Mouse (Mus musculus) brain, embryonic 14.5 days (tissue): Measurements from ENCODE around the gene Hipk4. TPM values are rescaled to one million over a fixed set of nuclear protein-coding genes. Genes with fewer than 3 reads are reported as not detected.

Source experiments
- DNase-seq: peaks from one replicate; pipeline ENCODE4 v3.0.0-alpha.2; 2011; ENCODE audit warnings: low read depth
- CTCF ChIP-seq: fragments of 200-500 bp; IDR thresholded peaks from 2 replicates; pipeline ENCODE4 v1.5.1; 2012; ENCODE audit warnings: inconsistent platforms, mild to moderate bottlenecking, moderate library complexity, borderline replicate concordance; ENCODE audit not compliant: insufficient read depth, insufficient read length; ENCODE audit errors: extremely low read depth
- POLR2A ChIP-seq: fragments of 200-500 bp; IDR thresholded peaks from 2 replicates; pipeline ENCODE4 v1.6.1; 2012; ENCODE audit warnings: mild to moderate bottlenecking, inconsistent platforms, borderline replicate concordance; ENCODE audit not compliant: poor library complexity, insufficient read depth, insufficient read length, severe bottlenecking; ENCODE audit errors: extremely low read depth
- polyA plus RNA-seq: library from polyadenylated mRNA; depleted of rRNA; stranded (reverse); fragments of >200 nt; gene quantifications from 2 replicates; pipeline ENCODE4 v1.2.3, GENCODE M21; 2012; rRNA removed

Gene Hipk4
- 1.5 and 1.8 TPM in 2 replicates for polyA plus RNA-seq

DNA sequence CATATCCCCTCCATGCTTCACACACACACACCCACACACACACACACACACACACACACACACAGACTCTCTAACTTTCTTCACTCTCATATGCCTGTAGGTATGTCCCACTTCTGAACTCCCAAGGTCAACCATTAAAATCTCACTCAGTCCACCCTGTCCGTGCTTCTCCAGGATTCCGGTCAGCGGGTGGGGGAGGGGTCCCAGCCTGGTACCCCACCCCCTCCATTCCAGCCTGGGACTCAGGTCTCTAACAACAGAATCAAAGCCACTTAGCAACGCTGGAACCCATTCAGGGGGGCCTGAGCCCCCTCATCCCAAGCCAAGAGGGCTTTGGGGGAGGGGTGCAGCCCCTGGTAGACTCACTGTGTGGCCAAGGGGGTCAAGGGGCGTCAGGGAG, at the start of gene Hipk4:
Gene Hipk4 (plus strand): TSS at position 301 of the 400 bp plus-strand sequence.
- TF ChIP-seq POLR2A, result no peak
- no peak for DNase-seq

DNA sequence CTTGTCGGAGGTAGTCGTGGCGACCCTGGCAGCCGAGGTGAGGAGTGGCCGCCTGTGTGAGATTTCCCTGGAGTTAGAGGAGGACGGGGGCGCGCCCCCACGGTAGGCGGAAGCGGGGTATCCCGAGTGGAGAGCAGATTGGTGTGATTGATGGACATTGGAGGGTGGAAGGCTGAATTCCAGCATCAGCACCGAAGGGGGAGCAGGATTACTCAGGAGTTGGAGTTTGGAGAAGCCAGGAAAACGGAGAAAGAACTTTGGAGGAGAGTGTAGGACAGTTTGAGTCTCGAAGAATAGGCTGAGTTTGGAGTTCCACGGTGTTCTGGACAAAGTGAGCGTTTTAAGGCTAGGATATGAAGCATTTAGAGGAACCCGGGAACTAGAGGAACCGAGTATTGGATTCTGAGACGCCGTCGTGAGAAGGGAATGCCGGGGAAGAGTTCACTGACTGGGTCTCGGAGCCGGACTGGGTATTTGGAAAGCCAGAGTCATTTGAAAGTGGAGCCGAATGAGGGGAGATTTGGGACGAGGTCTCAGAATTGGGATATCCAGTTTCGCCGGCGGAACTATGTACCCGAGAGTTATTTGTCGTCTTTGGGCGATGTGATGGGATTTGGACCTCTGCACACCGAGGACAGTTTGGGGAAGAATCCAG, 49.1 kb upstream of the Hipk4 start:
- TF ChIP-seq CTCF (no peak), POLR2A (no peak)
- DNase-seq, result no peak

DNA sequence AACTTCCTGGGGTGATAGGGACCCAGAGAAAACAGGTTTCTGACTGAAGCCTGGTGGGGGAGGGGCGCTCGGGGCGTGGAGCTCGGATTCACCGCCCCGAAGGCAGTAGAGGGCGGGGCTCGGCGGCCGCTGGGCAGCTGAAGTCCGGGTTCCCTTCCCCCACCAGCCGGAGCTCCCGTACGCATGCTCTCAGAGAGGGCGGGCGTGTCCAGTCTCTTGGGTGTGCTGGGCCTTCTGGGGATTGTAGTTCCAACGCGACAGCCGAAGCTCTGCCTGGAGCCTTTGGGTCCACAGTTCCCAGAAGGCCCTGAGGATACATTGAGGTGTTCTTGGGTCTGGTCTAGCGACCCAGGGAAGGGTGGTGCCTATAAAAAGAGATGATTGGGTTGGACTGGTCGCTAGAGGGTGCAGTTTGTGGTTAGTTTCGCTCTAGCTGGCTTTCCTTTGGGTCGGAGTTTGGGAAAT, 48.5 kb upstream of the Hipk4 start:
- TF ChIP-seq CTCF (peak; percentile 57; the same call in 1 of the 2 replicates), POLR2A (0 out of 2 replicates have a peak, but pooled peaks have one; percentile 3)
- peak; percentile 99 for DNase-seq

DNA sequence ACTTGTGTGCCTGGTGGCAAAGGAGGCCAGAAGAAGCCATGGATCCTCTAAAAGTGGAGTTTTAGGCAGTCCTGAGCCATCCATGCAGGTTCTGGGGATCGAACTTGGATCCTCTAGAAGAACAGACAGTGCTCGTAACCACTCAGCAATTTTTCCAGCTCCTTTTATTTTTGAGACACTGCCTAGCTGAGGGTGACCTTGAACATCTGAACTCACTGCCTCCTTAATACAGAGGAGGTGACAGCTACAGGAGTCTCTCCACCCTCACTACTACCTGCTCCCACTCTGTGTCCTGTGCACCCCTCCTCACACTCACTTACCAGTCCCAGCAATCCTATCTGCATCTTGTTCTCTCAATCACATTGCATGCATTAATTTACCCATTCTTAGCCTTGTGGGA, 47.5 kb upstream of the Hipk4 start:
- DNase-seq, result no peak
- TF ChIP-seq CTCF (no peak), POLR2A (no peak)

DNA sequence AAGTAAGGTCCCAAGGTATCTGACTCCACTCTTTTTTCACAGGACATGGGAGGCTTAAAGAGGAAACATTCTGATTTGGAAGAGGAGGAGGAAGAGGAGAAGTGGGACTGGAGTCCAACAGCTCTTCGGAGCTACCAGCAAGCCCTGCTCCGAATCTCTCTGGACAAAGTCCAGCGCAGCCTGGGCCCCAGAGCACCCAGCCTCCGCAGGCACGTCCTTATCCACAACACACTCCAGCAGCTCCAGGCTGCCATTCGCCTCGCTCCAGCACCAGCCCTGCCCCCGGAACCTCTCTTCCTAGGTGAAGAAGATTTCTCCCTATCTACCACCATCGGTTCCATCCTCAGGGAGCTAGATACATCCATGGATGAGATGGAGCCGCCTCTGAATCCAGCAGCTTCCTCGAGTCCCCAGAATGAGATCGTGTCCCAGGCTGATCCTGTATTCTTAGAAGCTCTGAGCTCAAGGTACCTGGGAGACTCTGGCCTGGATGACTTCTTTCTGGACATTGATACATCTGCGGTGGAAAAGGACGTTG, 46.9 kb upstream of the Hipk4 start:
- no peak for DNase-seq
- TF ChIP-seq CTCF, result no peak
- TF ChIP-seq POLR2A, result no peak

DNA sequence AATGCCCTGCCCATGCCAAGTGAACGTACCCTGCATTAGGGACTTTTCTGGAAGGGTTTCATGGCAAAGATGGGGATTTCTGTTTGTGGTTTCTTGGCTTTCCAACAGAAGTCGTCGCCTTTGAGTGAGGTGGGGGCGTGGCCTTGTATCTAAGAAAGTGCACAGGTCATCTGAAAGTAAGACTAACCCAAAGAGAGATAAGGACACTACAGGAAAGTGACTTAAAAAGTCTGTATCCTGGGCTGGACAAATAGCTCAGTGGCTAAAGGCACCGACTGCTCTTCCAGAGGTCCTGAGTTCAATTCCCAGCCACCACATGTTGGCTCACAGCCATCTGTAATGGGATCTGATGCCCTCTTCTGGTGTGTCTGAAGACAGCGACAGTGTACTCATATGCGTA, 44.5 kb upstream of the Hipk4 start:
- TF ChIP-seq CTCF (no peak), POLR2A (no peak)

DNA sequence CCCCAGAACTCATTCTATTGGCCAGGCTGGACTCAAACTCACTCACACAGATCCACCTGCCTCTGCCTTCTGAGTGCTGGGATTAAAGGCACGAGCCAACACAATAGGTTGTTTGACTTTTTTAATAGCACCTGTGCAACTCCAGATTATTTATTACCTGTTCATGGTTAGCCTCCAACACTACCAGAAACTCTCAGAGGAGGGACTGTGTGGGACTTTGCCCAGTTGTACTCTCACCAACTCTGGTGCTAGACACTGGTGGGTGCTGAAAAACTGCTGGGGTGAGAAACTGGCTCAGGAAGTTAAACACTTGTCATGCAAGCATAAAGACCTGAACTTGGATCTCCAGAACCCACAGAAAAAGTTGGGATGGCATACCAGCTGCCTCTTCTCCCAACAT, 43.3 kb upstream of the Hipk4 start:
- TF ChIP-seq CTCF (no peak), POLR2A (no peak)
- DNase-seq, result no peak

More for the DNA sequence above, 44.5 kb upstream of the Hipk4 start:
- DNase-seq, result no peak

DNA sequence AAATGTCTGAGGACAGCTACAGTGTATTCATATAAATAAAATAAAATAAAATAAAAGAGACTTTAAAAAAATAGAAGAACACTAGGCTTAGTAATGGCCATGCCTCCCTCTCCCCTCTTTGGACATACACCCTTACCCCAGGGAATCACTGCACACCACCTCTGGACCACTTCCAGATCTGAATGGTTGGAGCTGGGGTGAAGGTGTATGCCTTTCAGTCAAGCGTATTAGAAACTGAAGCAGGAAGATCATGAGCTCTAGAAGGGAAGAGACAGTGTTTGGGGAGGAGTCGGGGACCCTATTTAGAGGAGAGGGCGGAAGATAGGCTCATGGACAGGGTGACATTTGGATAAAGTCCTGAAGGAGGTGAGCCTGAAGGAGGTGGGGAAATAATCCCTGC, 42.6 kb upstream of the Hipk4 start:
- TF ChIP-seq CTCF (no peak), POLR2A (no peak)
- DNase-seq, result no peak

DNA sequence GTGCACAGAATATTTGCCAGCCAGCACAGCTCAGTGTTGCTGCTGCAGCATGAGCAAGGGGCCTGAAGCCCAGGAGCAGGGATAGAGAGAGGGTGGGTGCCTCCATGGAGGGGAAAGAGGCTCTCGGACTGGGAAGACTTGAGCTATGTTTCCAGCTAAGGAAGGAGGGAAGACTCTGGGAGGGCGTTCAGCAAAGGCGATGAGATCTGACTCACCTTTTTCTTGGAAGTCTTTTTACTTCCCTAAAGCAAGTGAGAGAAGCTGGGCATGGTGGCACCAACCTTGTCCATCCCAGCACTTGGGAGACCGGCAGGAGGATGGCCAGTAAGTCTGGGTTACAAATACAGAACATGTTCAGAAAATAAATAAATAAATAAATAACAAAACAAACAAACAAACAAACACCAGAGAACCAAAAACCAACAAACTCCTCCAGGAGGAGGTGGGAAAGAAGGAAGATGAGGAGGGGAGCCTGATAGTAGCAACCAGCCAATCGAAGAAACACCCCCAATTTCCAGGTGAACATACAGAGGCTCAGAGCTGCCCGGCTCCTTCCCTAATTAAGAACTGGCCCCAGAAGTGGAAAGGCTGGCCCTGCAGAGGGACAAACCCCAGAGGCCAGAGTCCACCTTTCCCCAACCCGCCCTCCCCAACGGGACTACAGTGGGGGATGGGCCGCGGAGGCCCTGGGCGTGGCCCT, 42.0 kb upstream of the Hipk4 start:
- no peak for TF ChIP-seq POLR2A
- TF ChIP-seq CTCF, result no peak
- DNase-seq, result no peak

DNA sequence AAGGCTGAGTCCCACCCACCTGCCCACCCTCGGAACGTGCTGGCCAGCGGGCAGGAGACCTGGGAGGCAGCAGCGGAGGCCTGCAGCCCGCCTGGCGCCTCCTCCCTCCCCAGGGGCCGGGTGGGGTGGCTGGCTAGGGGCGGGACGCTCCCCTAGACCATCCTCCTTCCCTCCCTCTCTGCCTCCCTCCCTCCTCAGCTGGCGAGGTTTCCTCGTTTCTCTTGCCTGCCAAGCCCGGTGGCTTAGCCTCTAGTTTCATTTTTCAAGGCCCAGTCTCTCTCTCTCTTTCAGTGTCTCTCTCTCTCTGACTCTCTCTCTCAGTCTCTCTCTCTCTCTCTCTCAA, 41.5 kb upstream of the Hipk4 start:
- DNase-seq, result peak; percentile 85
- TF ChIP-seq POLR2A, result no peak
- no peak for TF ChIP-seq CTCF

DNA sequence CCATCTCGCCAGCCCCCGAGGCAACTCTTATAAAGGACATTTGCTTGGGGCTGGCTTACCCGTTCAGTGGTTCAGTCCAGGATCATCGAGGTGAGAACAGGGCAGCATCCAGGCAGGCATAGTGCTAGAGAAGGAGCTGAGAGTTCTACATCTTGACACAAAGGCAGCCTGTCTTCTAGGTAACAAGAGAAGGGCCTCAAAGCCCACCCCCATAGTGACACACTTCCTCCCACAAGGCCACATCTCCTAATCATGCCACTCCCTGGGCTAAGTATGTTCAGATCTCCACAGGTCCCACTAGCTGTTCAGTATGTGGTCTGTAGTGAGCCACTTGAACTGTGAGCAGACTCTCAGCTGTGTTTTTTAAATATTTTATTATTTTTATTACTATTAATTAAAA, 39.2 kb upstream of the Hipk4 start:
- TF ChIP-seq CTCF (no peak), POLR2A (no peak)
- no peak for DNase-seq

DNA sequence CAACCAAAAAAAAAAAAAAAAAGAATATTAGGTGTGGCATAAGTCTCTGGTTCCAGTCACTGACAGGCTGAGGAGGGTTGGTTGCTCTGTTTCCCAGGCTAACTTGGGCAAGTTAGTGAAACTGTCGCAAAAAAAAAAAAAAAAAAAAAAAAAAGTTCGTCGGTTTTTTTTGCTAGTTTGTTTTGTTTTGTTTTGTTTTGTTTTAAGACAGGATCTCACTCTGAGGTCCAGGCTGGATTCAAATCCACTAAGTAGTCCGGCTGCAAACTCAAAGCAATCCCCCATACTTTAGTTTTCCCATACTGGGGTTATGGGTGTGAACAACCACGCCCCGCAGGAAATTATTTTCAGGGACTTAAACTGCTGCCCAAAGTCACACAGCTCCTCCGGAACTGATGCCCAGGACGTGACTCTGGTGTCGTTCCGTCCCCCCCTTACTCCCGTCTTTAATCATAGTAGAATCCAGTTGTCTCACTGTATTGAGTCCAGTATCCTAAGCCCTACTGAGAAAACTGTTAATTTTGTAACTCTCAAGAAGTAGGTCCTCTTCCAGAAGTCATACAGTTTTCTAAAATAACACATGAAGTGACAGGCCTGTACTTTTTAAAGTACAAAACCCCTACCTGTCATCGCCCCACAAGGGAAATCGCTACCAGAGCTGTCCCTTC, 36.8 kb upstream of the Hipk4 start:
- TF ChIP-seq POLR2A (no peak), CTCF (no peak)
- no peak for DNase-seq

DNA sequence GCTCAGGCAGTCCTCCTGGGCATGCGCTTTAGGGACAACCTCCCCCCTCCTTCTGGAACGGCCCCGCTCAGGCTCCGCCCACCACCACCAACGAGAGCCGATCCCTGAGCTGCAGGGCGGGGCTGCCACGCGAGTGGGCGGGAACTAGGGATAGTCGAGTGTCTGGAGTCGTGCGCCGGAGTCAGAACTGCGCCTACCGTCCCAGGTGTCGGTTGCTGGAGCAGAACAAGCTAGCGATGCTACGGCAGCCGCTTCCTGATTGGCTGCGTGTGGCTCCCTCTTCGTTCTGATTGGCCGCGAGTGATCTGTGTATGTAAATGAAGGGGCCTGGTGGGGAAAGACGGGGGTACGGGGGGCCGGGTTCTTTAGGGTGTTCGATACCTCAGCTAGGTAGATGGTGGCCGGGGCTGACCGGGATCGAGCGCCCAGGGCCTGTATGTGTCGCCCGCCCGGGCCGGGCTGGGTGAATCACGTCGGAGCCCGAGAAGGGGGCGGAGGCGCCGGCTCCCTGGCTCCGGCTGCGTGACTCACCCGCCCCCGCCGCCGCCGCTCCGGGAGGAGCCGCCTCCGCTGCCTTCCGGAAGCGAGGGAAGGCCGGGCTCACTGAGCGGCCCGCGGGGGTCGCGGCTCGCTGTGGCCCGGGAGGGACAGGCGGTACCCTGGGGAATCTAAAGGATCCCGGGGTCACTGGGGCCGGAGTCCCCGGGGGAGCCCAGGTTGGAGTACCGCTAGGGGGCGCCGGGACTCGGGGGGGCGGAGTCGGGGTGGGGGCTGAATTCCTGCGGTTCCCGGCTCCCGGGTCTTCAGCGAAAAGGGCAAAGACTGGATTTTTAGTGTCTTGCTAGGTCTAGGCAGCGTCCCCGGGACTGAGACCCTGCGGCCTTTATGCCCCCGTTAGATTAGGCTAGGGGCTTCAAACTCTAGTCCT, 36.0 kb upstream of the Hipk4 start, which contains the start of gene Sertad1:
Gene Sertad1 (plus strand): TSS at position 141 of the 928 bp plus-strand sequence.
- DNase-seq, result peak; percentile 100
- TF ChIP-seq POLR2A (peak; percentile 71; the same call in 1 of the 2 replicates), CTCF (peak; percentile 51; the same call in 1 of the 2 replicates)

DNA sequence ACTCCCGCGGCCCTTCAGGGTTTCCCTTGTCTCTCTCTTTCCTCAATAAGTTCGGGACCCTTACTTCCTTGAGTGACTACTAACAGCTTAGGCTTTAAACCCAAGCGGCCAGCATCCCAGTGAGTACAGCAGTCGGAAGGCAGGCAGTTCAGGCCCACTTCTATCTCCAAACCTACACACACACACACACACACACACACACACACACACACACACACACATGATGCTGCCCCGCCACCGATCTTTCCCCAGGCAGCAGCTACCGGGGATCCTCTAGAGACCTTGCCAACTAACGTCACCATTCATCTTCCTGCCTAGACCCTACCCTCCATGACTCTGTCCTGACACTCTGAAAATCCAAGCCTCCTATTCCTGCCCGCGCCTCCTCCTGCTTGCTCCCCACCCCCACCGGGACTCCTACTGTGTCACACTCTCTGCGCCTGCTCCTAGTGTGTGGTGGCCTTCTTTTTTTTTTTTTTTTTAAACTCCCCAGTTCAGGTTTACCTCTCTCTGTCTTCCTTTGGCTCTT, 35.3 kb upstream of the Hipk4 start:
- DNase-seq, result peak; percentile 15
- TF ChIP-seq POLR2A (no peak), CTCF (no peak)
